Mouse (Mus musculus): Measurements from ENCODE around the gene Wdfy3. TPM values are rescaled to one million over a fixed set of nuclear protein-coding genes. Genes with fewer than 3 reads are reported as not detected.

Wdfy3 gene
- total RNA-seq (2023; ENCODE audit: inconsistent age) = 0.58 to 2.0 TPM (median 1.00 TPM) in 4 replicates

GRCm38 (mm10) chr5:102069767-102070413, at the start of gene Wdfy3:
Wdfy3 (minus strand) TSS chr5:102069921.

